9 mouse cellular contexts compared by ENCODE assay signal in the genomic region with DNA sequence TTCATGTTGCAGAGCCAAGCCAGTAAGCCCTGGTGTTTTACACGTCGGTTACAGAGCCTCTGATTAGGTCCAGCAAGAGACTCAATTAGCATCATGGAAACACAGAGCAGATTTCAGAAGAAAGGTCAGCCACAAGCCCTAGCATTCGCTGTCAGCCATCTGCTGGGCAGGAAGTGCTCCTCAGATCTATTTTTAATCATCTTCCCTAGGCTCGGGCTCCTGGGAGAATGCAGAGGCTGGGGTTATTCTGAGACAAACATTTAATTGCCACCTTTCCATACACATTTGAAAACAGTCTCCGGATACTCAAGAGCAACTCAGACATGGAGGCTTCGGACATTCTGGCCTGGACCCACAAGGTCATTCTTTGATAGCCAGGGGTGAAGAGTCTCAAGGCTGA. TPM values are rescaled to one million over a fixed set of nuclear protein-coding genes. Genes with fewer than 3 reads are reported as not detected.
A peak's percentile ranks its signal among the peaks of the same experiment; 100 is the strongest.
DNase-seq lines count a peak whose midpoint lies in the region; ATAC-seq and TF ChIP-seq lines count a peak whose summit lies in the region.
"Had no signal": no experiment of that assay in that cellular context is flagged by ENCODE, and none has a peak within 500 bp of the region (broad histone marks: within the 10 kb centered on the region; RNA-seq: fewer than 3 reads in every experiment).

No protein-coding gene starts in this region.

- no peak overlapping the region for H3K9ac ChIP-seq in hindbrain, embryonic 14.5 days
- H3K9ac ChIP-seq in hindbrain, postnatal 0 days (replicated peaks; ENCODE audit: low read length) = no peak overlapping the region
- no peak overlapping the region for H3K9ac ChIP-seq in heart, postnatal 0 days (replicated peaks; ENCODE audit: low read depth, low read length)
- no peak overlapping the region for H3K9ac ChIP-seq in liver, postnatal 0 days (replicated peaks)
- H3K9ac ChIP-seq: liver, embryonic 15.5 days had no signal

- TF ChIP-seq CTCF in hindbrain, postnatal 0 days (IDR thresholded peaks at IDR 0.05; ENCODE audit: low read depth) = no peak
- no peak for TF ChIP-seq CTCF in cerebellum, adult 2 months (IDR thresholded peaks at IDR 0.05; ENCODE audit: borderline replicate concordance, insufficient read depth, low read depth, low read length)
- TF ChIP-seq CTCF in heart, postnatal 0 days (IDR thresholded peaks at IDR 0.05; ENCODE audit: low read depth) = no peak
- TF ChIP-seq CTCF in liver, postnatal 0 days (IDR thresholded peaks at IDR 0.05; ENCODE audit: low read depth) = no peak

- H3K36me3 ChIP-seq in hindbrain, embryonic 14.5 days (replicated peaks; ENCODE audit: control insufficient read depth, insufficient read depth) = no peaks in the 10 kb centered on the region; the same call in 1 of the 2 replicates
- no peaks in the 10 kb centered on the region for H3K36me3 ChIP-seq in hindbrain, postnatal 0 days (ENCODE audit: insufficient read depth, low read length)
- H3K36me3 ChIP-seq in heart, postnatal 0 days (replicated peaks; ENCODE audit: control insufficient read depth, insufficient read depth, low read length) = 0 out of 2 replicates have a peak, but pooled peaks cover 4% of the 10 kb centered on the region
- no peaks in the 10 kb centered on the region for H3K36me3 ChIP-seq in liver, postnatal 0 days (replicated peaks; ENCODE audit: insufficient read depth, low read length)
- H3K36me3 ChIP-seq: liver, embryonic 15.5 days had no signal

- H3K4me1 ChIP-seq in hindbrain, embryonic 14.5 days (replicated peaks; ENCODE audit: control insufficient read depth, insufficient read depth, low read length) = peaks cover 24% of the 10 kb centered on the region
- peaks cover 8% of the 10 kb centered on the region for H3K4me1 ChIP-seq in hindbrain, postnatal 0 days (ENCODE audit: insufficient read depth, low read length)
- H3K4me1 ChIP-seq in cerebellum, adult 2 months (ENCODE audit: control insufficient read depth, insufficient read depth, low read length) = peaks cover 55% of the 10 kb centered on the region
- peaks cover 99% of the 10 kb centered on the region for H3K4me1 ChIP-seq in heart, postnatal 0 days (ENCODE audit: control insufficient read depth, insufficient read depth)
- peaks cover 69% of the 10 kb centered on the region for H3K4me1 ChIP-seq in liver, postnatal 0 days (ENCODE audit: insufficient read depth)

- DNase-seq in hindbrain, embryonic 14.5 days (ENCODE audit: low spot score) = no peak
- no peak for DNase-seq in hindbrain, postnatal 0 days (ENCODE audit: low spot score)
- DNase-seq in cerebellum, adult 2 months = peak; percentile 67 to 84
- DNase-seq in heart, postnatal 0 days (ENCODE audit: low spot score) = peak; percentile 87
- no peak for DNase-seq in liver, postnatal 0 days
- DNase-seq in spleen, postnatal 36 days (ENCODE audit: low spot score in 2 of 2) = no peak
- DNase-seq in embryo, embryonic 10.5 days (ENCODE audit: low spot score) = no peak
- DNase-seq in left cerebral cortex, postnatal 25 days (ENCODE audit: low spot score in 2 of 2) = no peak

- no peak overlapping the region for H3K4me2 ChIP-seq in hindbrain, embryonic 14.5 days (replicated peaks)
- H3K4me2 ChIP-seq in hindbrain, postnatal 0 days (ENCODE audit: low read depth, low read length) = no peak overlapping the region
- H3K4me2 ChIP-seq in heart, postnatal 0 days (ENCODE audit: low read depth, low read length) = peak overlapping the region; percentile 14; the same call in 1 of the 2 replicates
- H3K4me2 ChIP-seq in liver, postnatal 0 days (ENCODE audit: low read depth, low read length) = no peak overlapping the region
- H3K4me2 ChIP-seq: liver, embryonic 15.5 days had no signal

- peak; percentile 65 for TF ChIP-seq EP300 in heart, postnatal 0 days (IDR thresholded peaks at IDR 0.05; ENCODE audit: low read depth)
- no peak for TF ChIP-seq EP300 in liver, postnatal 0 days (IDR thresholded peaks at IDR 0.05; ENCODE audit: low read depth)

- intact Hi-C loops in left cerebral cortex, postnatal 25 days (cut with DNase I) = loop anchor here (5.0 kb wide), 1 partner anchor 34 kb away; a partner anchor contains a TSS

- WGBS in hindbrain, embryonic 14.5 days = 58% methylated on average over 6 of the region's 6 CpGs
- WGBS in hindbrain, postnatal 0 days = 55% methylated on average over 6 of the region's 6 CpGs
- WGBS in cerebellum, adult 2 months = 7% methylated on average over 6 of the region's 6 CpGs
- 5% methylated on average over 6 of the region's 6 CpGs for WGBS in heart, postnatal 0 days
- 40% methylated on average over 6 of the region's 6 CpGs for WGBS in liver, postnatal 0 days (ENCODE audit: insufficient replicate concordance)

- peak overlapping the region; percentile 17; the same call in 1 of the 2 replicates for H3K27ac ChIP-seq in hindbrain, embryonic 14.5 days
- H3K27ac ChIP-seq in hindbrain, postnatal 0 days = no peak overlapping the region
- peak overlapping the region; percentile 67 for H3K27ac ChIP-seq in cerebellum, adult 2 months (ENCODE audit: insufficient read depth, low read length)
- peak overlapping the region; percentile 96 for H3K27ac ChIP-seq in heart, postnatal 0 days (ENCODE audit: low read depth)
- 0 out of 2 replicates have a peak overlapping the region, but pooled peaks have one; percentile 48 for H3K27ac ChIP-seq in liver, postnatal 0 days (ENCODE audit: low read depth)

- TF ChIP-seq POLR2A in cerebellum, adult 2 months (IDR thresholded peaks at IDR 0.05; ENCODE audit: borderline replicate concordance, insufficient read depth, low read length) = no peak

- no peak for ATAC-seq in hindbrain, embryonic 14.5 days (ENCODE audit: low FRiP score)
- no peak for ATAC-seq in hindbrain, postnatal 0 days
- ATAC-seq in heart, postnatal 0 days (ENCODE audit: insufficient read depth, low read depth) = peak; percentile 39; the same call in 1 of the 2 replicates
- ATAC-seq in liver, postnatal 0 days = no peak

- no peak overlapping the region for H3K4me3 ChIP-seq in hindbrain, embryonic 14.5 days (replicated peaks; ENCODE audit: low read length)
- H3K4me3 ChIP-seq in hindbrain, postnatal 0 days (ENCODE audit: low read length) = no peak overlapping the region
- no peak overlapping the region for H3K4me3 ChIP-seq in cerebellum, adult 2 months (replicated peaks; ENCODE audit: insufficient read depth, low read depth, low read length)
- H3K4me3 ChIP-seq in heart, postnatal 0 days (ENCODE audit: low read depth, low read length) = no peak overlapping the region
- no peak overlapping the region for H3K4me3 ChIP-seq in liver, postnatal 0 days (ENCODE audit: low read depth, low read length)
- H3K4me3 ChIP-seq: liver, embryonic 15.5 days had no signal

- H3K27me3 ChIP-seq in hindbrain, embryonic 14.5 days (ENCODE audit: control insufficient read depth, insufficient read depth, low read length) = no peaks in the 10 kb centered on the region
- no peaks in the 10 kb centered on the region for H3K27me3 ChIP-seq in hindbrain, postnatal 0 days (ENCODE audit: insufficient read depth, low read length)
- no peaks in the 10 kb centered on the region for H3K27me3 ChIP-seq in cerebellum, adult 2 months (ENCODE audit: control insufficient read depth, insufficient read depth, low read length)
- no peaks in the 10 kb centered on the region for H3K27me3 ChIP-seq in heart, postnatal 0 days (ENCODE audit: control insufficient read depth, insufficient read depth, low read length)
- no peaks in the 10 kb centered on the region for H3K27me3 ChIP-seq in liver, postnatal 0 days (ENCODE audit: insufficient read depth, low read length)
- H3K27me3 ChIP-seq: liver, embryonic 15.5 days had no signal

- no peaks in the 10 kb centered on the region for H3K9me3 ChIP-seq in hindbrain, embryonic 14.5 days (ENCODE audit: control insufficient read depth, low read length)
- H3K9me3 ChIP-seq in hindbrain, postnatal 0 days (ENCODE audit: low read length) = no peaks in the 10 kb centered on the region
- H3K9me3 ChIP-seq in heart, postnatal 0 days (replicated peaks; ENCODE audit: control insufficient read depth, low read length) = no peaks in the 10 kb centered on the region
- H3K9me3 ChIP-seq in liver, postnatal 0 days (ENCODE audit: low read length) = no peaks in the 10 kb centered on the region
- H3K9me3 ChIP-seq: liver, embryonic 15.5 days had no signal

RNA-seq across cellular contexts. Expression of a gene that starts 35.3 kb away (rescaled TPM):
- 3.2 and 3.9 TPM in 2 replicates for polyA plus RNA-seq in hindbrain, embryonic 14.5 days (2014; fragmentation: Nextera tagmentation; extraction: Ambion mirVana)
- total RNA-seq in hindbrain, postnatal 0 days (2014; rRNA removed) = 2.7 and 4.6 TPM in 2 replicates
- polyA plus RNA-seq in hindbrain, postnatal 0 days (2015; fragmentation: Nextera tagmentation; extraction: Ambion mirVana) = 3.4 and 3.6 TPM in 2 replicates
- polyA plus RNA-seq in cerebellum, adult 2 months (2012; rRNA removed) = 25.3 and 26.7 TPM in 2 replicates
- total RNA-seq in heart, postnatal 0 days (2014; rRNA removed; ENCODE audit: low replicate concordance) = 16.3 and 18.4 TPM in 2 replicates
- 16.1 and 17.8 TPM in 2 replicates for polyA plus RNA-seq in heart, postnatal 0 days (2015; fragmentation: Nextera tagmentation; extraction: Ambion mirVana)
- 2.1 TPM in 2 replicates for polyA plus RNA-seq in liver, postnatal 0 days (2015; fragmentation: Nextera tagmentation; extraction: Ambion mirVana)
- total RNA-seq in left cerebral cortex, postnatal 25 days (2021) = 10 to 100 TPM; 49.8 to 61.2 TPM

Comparison
In these comparisons a context has a peak if more than half of its experiments do, and no peak if none do; other contexts are left out.
1. DNase-seq: peak in cerebellum, adult 2 months (2 of 2) and heart, postnatal 0 days (single experiment); none in hindbrain, embryonic 14.5 days (single experiment), hindbrain, postnatal 0 days (single experiment), liver, postnatal 0 days (single experiment), spleen, postnatal 36 days (0 of 2), embryo, embryonic 10.5 days (single experiment) and left cerebral cortex, postnatal 25 days (0 of 2).